Mouse (Mus musculus) frontal cortex, postnatal 10 days (tissue): ENCODE data around the gene Hoxa4.

Source experiments
- DNase-seq, 2 experiments: peaks; one replicate each; pipeline ENCODE4 v3.0.0; 2022; ENCODE audit warnings: low spot score in 2 of 2, mixed read lengths in 1 of 2

Hoxa4 gene

DNA sequence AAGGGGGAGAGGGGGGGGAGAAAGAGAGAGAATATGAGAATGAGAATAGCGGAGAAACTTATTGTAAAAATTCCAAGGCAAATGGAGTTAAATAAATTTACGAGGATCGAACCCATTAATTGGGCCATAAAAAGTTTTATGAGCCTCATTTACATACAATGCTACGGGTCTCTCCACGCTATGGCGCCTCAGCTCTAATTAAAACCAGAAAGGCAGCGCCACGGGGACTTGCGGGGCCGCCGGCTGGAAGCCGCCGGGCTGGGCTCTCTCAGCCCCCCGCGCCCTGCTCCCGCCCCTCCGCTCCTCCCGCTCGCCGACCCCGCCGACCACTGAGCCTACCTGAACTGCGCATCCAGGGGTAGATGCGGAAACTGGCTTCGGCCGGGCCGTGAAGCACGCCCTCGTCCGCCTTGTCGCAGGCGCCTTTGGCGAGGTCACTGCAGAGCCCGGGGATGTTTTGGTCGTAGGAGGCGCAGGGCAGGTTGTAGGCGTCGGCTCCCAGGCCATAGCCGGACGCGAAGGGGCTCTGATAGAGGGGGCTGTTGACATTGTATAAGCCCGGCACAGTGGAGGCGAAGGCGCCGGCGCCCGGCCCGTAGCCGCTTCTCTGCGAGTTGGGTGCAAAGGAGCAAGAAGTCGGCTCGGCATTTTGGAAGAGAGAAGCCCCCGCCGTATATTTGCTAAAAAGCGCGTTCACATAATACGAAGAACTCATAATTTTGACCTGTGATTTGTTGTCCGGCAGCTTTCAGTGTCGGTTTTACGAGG is 25.3 kb upstream of the Hoxa4 start:
- no peak for DNase-seq

GRCm38 (mm10) chr6:52215771-52216535 is 24.4 kb upstream of the Hoxa4 start:
- DNase-seq: no peak

DNA sequence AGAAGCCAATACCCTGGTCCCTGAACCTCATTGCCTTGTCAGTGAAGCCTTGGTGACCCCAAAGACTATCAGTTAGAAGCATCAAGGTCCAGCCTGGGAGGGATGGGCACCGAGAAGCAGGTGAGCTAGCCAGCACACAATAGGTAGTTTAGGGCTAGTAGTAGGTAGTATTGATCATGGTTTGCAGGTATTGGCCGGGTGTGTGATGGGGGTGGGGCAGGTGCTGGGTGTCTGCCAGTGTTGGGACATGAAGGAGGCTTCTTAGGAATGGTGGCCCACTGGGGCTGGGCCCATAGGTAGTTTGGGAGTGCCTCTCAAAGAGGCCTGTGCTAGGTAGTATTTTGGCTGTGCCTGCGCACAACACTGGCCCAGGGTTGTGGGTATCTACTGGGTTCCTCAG is 23.5 kb upstream of the Hoxa4 start:
- DNase-seq: no peak

GRCm38 (mm10) chr6:52214271-52214670 is 22.7 kb upstream of the Hoxa4 start:
- no peak for DNase-seq

GRCm38 (mm10) chr6:52213119-52213986 is 21.8 kb upstream of the Hoxa4 start, which contains the start of the genes Hoxa3 and Gm28308:
Gene Hoxa3, minus strand, starts transcription at chr6:52213336.
Gene Gm28308, minus strand, starts transcription at chr6:52213339.
- DNase-seq: no peak

DNA sequence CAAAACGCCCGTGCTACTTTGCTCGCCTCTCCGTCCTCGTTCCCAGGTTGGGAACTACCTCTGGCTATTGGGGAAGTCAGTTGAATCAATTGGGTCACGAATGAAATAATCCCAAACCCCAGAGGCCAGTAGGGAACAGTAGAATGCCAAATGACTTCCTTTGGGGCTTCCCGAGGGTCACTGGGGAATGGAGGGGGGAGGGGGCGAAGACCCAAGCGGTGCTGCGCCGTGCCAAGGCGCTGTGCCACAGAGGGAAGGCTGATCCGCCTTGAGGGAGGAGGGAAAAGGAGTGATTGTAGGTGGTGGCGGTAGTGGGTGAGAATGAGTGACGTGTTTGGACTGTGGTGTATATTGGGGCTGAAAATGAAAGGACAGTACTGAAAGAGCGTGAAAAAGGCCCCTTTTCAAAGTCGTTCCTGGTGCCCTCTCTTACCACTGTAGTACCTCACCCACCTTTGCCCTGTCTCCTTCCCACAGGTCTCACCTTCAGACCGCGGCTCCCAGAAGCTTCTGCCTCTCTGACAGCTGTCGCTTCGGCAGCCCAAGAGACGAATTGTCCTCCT is 21.1 kb upstream of the Hoxa4 start:
- DNase-seq: no peak

DNA sequence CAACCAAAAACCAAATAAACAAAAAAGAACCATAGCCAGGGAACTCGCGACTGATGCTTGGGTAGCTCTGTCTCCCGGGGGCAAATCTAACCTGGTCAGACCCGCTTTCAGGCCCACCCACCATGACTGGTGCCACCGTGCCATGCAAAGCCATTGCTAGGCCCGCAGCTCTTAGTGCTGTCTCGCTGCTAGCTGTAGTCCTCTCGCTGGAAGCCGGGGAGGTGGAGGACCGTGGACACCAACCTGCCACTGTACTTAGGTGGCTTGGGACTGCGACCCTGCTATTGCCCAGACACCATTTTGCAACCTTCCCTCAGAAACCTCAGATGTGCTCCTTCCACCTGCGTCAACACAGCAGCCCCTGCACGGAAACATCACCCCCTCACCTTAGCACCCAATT is 20.4 kb upstream of the Hoxa4 start:
- no peak for DNase-seq

- peak in 1 of 2 experiments; percentile 47 for DNase-seq
These were observed 19.8 kb upstream of the Hoxa4 start for GRCm38 (mm10) chr6:52211170-52211935.

GRCm38 (mm10) chr6:52209685-52210046 is 18.1 kb upstream of the Hoxa4 start:
- no peak for DNase-seq

DNA sequence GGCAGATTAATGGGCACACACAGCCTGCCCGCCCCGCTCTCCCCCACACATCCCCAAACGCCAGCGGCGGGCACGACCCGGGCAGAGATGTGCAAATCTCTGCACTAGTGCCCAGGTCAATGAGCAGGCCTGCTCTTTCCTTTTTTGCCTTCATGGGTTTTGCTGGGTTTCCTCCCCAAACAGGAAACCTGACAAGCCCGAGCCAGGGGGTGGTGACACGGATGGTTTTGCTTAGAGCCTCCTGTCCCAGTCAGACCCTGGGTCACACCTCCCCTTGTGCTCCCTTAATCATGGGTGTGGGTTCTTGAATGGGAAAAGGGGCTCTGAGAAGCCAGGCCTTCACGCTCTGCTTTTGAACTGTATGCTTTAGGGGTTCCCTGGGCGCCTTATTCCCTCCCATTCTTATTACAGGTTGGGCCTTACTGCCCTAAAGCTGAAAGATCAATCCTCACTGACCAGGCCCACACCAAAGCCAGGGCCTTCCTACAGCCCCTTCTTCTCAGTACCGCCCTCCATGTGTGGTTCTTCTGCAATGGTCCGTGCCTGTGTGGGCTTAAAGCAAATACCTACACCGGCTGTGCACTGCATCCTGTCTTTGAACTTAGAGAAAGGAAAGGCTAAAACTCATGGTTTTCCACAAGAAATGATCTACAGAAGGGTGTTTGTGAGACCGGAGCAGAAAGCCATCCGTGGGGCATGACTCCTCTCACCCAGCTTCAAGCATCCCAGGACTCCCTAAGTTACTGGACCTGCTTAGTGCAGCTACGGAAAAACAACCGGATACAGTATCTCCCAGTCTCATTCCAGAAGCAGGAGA is 17.5 kb upstream of the Hoxa4 start:
- no peak for DNase-seq

- DNase-seq: no peak
These were observed 16.7 kb upstream of the Hoxa4 start, which contains the start of gene Hoxa6 for GRCm38 (mm10) chr6:52208072-52208867. Gene Hoxa6, minus strand, starts transcription at chr6:52208722.

- no peak for DNase-seq
These were observed 16.1 kb upstream of the Hoxa4 start for GRCm38 (mm10) chr6:52207684-52207976.

- no peak for DNase-seq
These were observed 15.5 kb upstream of the Hoxa4 start for GRCm38 (mm10) chr6:52206882-52207683.

- DNase-seq: no peak
These were observed 14.4 kb upstream of the Hoxa4 start for GRCm38 (mm10) chr6:52205638-52206621.

DNA sequence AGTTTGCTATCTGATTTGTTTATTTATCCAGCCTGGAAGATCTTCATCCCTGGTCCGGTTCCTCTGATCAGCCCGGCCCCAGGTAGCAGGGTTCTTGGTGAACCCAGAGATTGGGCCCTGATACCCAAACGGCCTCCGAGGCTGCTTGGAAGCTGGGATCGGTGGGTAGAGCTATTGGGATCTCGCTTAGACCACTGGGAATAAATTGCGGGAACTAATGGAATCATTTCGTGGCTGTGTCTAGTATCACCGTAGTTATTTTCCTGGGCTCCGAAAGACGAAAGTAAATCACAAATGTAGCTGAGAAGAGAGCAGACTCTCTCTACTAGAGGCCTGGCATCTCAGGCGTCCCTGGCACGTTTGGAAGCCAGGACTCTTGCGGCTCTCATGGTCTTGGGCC is 13.7 kb upstream of the Hoxa4 start:
- DNase-seq: no peak

DNA sequence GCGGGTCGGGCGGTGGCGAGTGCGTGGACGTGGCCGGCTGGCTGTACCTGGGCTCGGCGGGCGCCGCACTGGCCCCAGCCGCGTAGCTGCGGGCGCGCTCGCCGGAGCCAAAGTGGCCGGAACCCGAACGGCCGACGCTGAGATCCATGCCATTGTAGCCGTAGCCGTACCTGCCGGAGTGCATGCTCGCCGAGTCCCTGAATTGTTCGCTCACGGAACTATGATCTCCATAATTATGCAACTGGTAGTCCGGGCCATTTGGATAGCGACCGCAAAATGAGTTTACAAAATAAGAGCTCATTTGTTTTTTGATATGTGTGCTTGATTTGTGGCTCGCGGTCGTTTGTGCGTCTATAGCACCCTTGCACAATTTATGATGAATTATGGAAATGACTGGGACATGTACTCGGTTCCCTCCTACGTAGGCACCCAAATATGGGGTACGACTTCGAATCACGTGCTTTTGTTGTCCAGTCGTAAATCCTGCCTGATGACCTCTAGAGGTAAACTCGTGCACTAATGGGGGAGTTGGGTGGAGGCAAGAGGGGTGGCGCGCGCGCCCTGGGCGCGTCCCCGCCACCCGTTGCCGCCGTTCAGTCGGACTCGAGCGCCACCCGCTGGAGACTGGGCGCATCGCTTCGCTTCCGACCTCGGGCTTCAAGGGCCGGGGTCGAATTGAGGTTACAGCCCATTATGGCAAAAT is 12.6 kb upstream of the Hoxa4 start, which contains the start of gene Hoxa5:
TSS of gene Hoxa5 (minus strand) at position 538 of the 703 bp plus-strand sequence.
- DNase-seq: no peak
